Mouse (Mus musculus) lung, postnatal 25 days (tissue): ENCODE results near the gene Hes3.

Experiments
- DNase-seq: peaks from one replicate; pipeline ENCODE4 v3.0.0; 2022; ENCODE audit warnings: low spot score

Hes3 gene

DNA sequence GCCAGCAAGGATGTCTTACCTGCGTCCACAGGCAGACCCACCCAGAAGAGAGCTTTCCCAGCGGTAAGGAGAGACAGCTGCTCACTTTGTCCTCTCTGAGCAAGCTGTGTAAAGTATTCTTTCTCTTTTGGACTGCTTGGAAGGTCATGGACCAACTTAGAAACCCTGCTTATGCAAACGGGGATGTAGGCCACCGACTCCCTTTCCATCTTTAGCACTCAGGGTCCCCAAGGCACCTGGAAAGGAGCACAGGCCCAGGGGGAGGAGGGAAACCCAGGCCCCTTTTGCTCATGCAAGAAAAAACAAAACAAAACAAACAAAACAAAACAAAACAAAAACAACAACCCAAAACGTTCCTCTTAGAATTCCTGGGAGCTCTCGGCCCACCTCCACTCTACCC lies at the start of gene Hes3:
TSS of gene Hes3 (minus strand) at position 101 of the 400 bp plus-strand sequence.
- no peak for DNase-seq

DNA sequence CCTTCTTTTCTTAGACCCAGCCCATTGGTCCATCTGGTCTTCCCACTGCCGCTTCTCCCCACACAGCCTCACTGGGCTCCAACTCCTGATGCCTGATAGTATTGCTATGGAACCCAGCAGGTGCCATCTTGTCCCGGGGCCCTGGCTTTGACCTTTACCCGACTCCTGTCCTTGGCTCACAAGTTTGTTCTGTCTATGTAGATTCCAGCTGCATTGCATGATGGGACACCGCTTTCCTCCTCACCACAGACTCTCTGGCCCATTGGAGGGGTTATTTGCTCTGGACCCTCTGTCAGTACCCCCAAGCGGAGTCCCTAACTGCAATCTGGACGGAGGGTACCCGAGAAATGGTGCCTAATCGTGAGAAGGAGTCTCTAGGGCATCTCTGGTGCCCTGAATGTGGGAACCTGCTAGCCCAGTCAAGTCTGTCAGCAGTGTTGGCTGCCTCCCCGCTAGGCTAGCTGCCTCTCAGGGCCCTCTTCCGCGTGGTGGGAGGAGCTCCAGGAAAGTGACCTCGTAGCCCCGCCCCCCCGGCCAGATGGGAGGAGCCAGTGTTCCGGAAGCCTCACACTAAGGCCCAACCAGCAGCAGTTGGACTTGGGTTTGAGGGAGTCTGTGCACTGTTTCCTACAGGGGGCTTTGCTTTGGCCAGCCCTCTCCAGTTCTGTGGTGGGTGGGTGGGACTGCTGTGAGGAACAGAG lies 49.3 kb upstream of the Hes3 start:
- DNase-seq = no peak

DNA sequence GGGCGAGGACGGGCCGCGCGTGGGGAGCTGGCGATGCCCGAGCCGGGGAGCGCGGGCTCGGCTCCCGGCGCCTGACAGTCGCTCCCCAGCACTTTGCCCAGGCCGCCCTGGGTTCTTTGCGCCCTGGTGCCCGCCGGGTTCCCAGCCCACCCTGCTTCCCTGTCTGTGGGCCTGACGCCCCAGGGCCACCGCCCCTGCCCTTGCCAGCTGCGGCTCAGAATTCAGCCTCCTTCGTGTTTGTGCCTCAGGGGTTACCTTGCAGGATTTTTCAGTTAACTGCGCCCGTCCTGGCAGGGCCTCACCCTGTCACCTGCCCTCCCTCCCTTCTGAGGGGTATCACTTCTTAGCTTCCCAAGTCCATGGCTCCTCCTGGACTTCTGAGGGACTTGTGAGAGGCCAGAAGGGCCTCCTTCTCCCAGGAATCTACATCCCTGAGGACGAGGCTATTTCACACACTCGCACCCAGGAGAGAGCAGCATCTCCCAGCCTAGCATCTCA lies 47.9 kb upstream of the Hes3 start:
- no peak for DNase-seq

DNA sequence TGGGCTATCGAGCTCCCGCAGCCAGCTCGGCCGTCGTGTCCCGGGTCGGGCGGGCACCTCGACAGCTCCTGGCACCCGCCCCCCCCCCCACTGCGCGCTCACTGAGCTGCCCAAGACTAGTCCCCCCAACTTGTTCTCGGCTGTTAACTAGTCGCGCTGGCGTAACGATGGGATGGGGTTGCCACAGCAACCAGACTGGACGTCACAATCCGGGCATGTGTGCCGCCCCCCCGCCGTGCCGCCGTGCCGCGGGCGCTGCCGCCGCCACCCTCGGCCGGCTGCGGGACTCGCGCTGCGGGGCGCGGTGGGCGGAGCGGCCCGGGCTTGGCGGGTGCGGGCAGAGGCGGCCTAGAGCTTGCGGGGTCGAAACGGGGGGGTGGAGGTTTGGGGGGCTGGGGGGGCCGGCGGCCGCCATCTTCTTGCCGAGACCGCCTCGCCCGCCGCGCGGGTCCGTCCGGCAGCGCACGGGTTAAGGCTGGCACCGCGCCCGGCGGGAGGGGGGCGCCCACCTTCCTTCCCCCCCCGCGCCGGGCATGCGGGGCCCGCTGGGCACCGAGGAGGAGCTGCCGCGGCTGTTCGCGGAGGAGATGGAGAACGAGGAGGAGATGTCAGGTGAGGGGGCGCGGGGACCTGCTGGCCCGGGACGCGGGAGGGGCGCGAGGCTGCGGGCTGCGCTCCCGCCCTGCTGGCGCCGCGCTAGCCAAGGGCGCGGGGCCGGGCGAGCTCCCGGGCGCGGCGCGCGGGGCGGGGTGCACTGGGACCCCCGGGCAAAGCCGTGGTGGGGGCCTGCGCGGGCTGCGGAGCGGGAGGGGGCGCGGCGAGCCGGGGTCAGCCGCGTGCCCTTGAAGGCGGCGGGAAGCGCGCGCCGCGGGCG lies 47.2 kb upstream of the Hes3 start, which contains the start of gene Chd5:
TSS of gene Chd5 (plus strand) at position 233 of the 874 bp plus-strand sequence.
- DNase-seq = no peak

DNA sequence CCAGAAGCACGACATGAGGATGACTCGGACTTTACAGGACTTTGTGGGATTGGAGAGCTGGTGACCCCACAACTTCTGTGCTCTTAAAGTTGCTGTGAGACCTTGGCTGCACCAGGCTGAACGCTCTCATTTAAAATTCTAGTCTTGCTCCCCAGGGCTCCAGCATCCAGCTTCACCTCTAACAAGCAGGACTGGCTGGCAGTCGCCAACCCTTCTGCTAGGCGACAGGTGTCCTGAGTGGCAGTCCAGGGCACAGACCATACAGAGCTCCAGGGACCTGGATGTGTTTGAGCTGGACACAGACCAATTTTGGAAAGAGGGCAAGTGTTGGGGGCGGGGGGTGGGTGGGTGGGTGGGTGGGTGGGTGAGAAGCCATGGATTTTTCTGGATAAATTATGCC lies 46.3 kb upstream of the Hes3 start:
- DNase-seq = no peak

DNA sequence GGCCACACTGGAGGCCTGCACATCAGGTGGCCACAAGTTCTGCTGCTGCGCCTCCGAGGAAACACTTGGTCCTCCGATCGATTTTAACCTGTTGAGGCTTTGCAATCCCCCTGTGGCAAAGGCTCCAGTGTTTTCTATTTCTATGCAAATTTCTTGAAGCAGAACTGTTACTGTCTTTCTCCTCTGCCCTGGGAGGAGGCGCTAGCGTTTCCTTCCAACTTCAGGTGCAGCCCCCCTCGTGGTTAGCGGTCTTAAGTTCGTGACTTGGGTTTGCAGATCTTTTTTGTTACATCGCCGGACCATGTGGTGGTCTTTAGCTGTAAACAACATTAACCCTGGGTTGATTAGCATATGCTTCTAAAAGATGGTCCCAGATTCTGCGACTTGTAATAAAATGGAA lies 42.1 kb upstream of the Hes3 start:
- DNase-seq = no peak

DNA sequence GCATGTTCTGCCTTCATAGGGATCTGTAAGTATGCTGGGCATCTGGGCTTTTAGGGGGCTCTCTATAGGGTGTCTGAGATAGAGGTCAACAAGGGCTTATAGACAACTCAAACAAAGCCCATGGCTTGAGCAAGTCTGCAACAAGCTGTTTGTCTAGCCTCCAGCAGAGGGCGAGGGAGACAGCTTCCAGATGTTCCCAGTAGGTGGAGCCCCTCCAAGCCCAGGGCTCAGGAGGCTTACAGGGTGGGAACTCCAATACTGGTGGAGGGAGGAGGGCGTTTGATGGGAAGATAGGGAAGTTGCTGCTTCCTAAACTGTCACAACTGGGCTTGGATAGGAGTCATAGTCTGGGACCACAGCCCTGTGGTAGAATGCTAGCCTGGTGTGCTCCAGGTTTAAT lies 41.5 kb upstream of the Hes3 start:
- peak; percentile 51 for DNase-seq

DNA sequence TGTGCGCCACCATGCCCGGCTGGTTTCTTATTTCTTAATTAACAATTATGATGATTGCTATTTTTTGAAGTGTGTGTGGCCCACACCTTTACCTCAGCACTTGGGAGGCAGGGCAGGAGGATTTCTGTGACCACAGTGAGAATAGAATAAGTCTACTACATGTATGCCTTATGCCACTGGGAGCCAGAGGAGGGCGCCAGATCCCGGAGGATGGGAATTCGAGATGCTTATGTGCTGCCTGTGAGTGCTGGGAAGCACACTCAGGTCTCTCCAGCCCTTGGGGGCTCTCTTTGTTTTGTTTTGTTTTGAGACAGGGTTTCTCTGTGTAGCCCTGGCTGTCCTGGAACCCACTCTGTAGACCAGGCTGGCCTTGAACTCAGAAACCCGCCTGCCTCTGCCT lies 37.2 kb upstream of the Hes3 start:
- DNase-seq = no peak

DNA sequence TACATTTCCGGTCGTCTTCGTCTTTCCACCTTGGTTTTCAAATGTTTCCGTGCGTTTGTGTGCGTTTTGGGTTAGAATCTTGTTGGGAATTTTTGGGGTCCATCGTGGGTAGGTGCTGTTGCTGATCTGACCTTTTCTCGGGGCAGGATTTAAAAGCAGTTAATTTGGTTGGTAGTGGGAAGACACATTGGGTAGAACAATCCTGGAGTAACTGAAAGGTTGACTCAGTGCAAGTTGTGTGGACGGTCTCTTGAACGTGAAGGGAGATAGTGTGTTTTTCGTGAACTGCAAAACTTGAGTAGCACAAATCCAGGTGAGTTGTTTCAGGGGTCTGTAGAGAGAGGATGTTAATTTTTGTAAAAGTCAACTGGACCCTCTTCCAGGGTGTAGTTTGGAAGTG lies 35.1 kb upstream of the Hes3 start:
- DNase-seq = no peak

DNA sequence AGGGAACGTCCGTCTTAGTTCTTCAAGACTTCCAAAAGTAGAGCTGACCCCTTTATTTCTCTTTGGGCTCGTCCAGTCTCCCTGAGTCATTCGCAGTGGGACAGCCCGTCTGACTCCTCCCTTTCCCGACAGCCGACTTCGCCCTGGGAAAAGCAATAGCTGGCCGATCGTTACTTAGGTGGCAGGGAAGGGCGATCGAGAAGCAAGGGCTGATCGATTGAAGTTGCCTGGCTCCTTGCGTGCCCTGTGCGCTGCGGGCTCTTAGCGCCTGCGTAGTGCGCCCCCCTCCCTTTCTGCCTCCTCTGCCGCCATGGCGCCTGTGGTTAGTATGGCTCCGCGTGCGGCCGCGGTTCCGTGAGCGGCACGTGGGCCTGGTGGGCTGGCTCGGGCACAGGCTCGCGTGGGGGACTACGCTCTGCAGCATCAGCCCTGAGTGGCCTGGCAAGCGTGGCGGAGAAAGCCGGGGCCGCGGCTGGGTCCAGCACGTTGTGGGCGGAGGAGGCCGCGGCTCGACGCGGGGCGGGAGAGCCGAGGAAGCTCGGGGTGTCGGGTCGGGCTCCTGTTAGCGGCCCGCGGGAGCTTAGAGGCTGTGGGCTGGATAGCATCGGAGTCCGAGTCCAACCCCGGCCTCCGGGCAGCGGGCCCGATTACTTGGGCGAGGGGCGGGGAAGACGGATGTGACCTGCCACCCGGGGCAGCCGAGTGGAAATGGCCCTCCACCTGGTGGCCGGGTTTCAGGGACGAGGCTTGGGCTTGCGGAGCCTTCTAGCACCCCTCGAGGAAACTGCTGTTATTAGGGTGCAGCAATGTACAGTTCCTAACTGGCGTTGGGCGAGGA lies 34.3 kb upstream of the Hes3 start, which contains the start of gene Rpl22:
TSS of gene Rpl22 (plus strand) at position 169 of the 838 bp plus-strand sequence.
- DNase-seq = peak; percentile 97

DNA sequence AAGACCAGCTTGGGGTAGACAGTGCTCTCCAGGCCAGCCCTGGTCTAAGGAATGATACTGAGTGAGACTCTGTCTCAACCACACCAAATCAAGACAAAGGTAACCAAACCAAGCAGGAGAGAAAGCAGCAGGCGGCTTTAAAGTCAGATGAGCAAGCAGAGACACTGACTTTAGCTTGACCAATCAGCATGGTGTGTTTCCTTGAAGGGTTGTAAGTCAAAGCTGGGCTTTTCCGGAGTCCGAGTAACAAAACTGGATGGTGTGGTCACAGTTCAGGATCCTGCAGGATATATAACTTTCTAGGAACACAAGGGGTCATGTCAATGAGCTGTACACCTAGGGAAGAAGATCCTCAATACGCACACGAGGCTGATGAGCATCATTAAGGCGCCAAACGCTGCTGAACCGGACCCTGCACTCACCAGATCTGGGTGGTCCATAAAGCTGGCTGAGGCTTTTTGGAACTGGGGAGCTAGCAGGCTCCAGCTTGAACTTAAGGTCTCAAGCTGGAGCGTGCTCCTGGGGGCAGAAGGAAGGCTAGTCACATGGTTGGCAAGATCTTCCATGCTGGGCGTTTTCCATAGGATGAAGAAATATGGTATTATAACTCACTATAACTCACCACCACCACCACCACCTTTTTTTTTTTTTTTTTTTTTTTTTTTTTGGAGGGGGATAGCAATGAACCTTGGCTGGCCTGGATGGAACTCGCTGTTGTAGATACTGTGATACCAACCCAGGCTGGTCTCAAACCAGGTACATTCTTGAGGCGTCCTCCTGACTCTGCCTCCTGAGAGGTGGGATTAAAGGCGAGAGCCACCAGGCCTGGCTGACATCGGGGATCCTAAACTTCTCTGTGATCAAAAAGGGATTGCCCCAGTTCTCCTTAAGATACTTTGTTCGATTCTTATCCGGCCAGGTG lies 33.4 kb upstream of the Hes3 start:
- no peak for DNase-seq

DNA sequence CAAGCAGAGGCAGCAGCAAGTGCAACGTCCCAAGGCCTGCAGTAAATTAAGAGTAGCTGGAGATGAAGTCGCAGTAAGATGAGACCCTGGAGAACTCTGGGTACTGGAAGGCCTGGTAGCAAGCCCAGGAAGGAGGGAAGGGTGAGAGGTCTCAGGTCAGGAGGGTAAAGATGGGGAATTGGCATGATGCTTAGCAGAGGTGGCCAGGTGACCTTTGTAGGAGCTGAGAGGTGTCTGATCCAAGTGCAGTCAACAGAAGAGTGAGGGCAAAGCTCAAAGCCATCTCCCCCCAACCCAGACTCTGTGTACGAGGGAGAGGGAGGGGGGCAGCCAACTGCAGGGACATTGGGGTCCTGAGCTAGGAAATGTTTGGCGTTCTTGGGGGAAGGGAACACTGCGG lies 30.0 kb upstream of the Hes3 start:
- no peak for DNase-seq

DNA sequence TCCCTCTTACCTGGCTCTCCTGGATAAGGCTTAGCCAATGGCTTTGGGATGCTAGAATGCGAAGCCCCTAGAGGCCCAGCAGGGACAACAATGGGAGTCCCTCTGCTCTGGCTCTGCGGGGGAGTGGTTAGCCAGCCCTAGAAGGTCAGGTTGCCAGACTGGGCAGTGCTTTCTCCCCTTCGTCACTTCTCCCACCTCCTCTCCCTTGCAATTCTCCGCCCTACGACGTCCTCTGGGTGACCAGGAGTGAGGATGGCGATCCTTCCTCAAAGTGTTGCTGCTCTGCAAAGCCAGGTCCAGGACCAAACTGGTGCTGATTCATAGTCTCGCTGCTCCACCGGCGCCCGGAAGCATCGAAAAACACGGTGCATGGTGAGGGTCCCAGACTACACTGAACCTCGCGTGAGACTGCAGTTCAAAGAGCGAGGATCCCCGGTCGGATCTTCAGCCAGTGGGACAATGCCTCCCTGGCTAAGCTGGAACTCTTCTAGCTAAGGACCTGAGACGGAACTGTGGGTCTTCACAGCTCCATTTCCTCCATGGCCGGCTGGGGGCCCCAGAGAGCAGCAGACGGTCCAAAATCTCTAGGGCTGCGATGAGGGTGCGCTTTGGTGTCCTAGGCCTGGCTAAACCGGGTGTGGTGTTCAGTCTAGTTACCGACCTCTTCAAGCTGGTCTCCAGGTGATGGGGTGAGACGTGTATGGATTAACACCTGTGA lies 27.2 kb upstream of the Hes3 start, which contains the start of gene Rnf207:
TSS of gene Rnf207 (minus strand) at position 477 of the 718 bp plus-strand sequence.
- DNase-seq = peak; percentile 46

DNA sequence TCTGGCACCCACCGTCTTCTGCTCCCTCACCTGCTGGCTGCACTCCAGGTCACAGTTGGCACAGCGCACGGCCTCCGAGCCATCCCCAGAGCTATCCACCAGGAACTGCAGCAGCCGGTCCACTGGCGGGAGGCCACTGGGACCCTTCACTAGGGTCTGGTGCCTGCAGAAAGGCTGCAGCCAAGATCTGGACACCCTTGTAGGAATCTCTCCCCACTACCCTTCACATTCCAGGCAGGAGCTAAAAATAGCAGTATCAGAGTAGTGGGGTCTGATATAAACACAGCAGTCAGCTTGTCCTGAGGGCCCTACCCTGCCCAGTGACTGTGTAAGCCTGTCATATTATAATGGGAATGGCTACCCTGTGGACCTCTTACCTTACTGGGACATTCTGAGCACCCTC lies 26.2 kb upstream of the Hes3 start:
- DNase-seq = no peak

DNA sequence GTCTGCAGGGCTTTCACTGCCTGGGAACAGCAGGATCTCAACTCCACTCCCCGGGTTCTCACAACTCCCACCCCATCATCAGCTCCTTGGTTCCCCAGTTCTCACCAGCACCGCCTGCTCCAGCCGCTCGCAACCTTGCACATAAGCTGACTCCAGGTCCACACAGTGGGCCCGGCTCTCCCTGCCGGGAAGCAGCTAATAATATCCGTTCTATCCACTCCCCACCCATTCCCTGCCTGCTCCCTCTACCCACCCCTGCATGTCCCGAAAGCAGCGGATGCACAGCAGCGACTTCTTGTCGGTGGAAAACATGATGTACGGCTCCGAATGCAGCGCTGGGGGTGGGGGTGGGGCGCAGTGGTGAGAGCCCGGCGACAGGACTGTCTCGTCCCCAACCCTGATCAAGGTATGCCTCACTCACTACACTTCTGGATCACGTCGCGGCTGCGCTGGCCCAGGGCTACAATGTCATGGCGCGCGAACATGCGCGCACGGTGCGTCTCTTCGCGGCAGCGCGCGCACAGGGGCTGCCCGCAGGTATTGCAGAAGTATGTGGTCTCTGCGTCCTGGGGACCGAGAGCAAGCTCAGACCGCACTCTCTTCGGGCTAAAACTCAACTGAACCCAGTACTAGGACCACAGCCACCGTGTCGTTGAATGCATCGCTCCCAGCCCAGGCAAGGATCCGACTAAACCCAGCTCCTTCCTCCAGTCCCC lies 24.2 kb upstream of the Hes3 start:
- DNase-seq = no peak

DNA sequence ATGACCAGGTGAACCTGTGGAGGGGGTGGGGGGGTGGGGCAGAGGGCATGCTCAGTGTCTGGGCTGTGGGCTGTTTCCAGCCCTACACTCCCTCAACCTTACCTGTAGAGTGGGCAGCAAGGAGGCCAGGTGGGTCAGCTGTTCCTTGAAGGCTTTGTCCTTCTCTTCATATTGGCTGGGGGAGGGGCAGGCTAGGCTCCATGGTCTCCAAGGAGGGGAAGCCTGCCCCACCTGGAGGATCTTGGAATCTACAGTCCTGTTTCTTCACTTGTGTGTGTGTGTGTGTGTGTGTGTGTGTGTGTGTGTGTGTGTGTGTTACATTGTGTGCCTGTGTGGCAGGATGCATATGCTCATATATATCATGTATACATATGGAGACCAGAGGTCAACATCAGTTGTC lies 22.5 kb upstream of the Hes3 start:
- DNase-seq = no peak

DNA sequence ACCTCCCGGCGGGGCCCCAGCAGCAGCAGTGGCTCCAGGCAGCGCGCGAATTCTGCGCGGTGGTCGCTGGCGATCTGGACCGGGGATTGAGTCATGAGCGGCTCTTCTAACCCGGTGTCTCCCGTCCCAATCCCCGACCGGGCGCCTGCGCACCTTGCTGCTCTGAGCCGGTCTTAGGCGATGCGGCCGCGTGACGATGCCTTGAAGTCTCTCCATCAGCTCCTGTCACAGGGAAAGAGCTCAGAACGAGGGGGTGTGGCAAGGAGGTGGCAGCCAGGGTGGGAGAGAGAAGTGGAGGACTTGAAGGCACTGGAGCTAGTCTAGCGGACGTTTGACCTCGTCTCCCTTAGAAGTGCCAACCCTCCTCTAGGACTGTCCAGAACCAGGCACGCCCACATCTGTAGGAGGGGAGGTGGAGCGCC lies 21.8 kb upstream of the Hes3 start:
- no peak for DNase-seq

DNA sequence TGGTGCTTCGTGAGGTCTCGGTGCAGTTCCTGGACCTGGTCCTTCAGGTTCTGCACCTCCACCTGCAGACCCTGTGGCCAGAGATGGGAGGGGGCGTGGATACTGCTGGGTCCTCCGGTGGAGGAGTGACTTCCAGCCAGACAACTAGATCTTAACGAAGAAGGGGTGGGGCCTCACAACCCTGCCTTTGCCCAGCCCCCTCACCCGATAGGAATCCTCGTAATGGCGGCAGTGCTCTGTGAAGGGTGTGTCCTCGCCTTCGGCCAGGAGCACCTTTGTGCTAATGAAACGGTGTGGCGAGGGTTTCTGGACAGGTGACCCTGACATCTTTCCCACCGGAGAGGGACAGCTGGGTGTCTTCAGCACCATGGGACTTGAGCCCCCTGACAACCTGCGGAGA lies 20.7 kb upstream of the Hes3 start:
- DNase-seq = no peak

DNA sequence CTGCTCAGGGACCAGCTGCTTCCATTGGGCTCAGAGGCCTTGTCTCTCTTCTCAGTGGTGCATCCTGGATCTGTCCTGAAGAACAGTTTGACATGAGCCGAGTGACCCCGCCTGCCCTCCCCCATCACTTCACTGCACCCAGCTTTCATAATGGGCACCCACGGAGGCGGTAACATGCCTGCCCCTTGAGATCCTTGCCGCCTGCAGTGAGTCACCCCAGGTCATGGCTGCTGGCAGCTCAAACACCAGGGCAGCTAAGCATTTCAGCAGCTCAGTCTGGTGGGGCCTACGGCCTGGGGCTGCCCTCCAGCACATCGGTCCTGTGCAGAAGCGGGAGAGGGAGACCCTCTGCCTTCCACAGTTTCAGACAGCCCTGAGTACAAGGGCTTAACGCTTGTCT lies 16.1 kb upstream of the Hes3 start:
- DNase-seq = no peak

DNA sequence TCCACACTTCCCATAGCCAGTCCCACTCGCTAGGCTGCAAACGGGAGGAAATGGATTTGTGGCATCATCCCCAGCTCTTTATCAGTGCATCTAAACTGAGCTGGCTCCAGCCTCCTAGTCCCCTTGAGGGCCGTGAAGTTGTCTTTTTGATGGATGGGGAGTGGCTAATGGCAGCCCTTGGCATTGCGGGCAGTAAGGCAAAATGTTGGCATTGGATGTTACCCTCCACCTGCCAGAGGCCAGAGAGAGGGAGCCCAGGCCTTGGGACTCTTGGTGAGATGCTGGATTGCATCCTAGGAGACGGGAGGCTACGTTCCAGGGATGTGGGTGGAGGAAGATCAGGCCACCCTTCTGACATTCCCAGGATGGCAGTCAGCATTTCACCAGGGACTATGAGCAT lies 14.5 kb upstream of the Hes3 start:
- DNase-seq = no peak
